Mouse (Mus musculus): Measurements from ENCODE around the gene Tyrobp. TPM values are rescaled to one million over a fixed set of nuclear protein-coding genes. Genes with fewer than 3 reads are reported as not detected.

Tyrobp gene
- total RNA-seq, 4 experiments from 2014 or later, result 31.8 to 65.8 (median 51.1) TPM

- DNase-seq, result no peak
These were observed 51.3 kb downstream of the Tyrobp start for GRCm38 (mm10) chr7:30464816-30465300.

Other genes starting within 250 kb of the Tyrobp start
- gene Zfp146, start 244.0 kb upstream of the Tyrobp start, total RNA-seq (2022), result 10 to 100 TPM; 46.0 to 55.4 (median 54.0) TPM
- 100 to 1,000 TPM in 3 of 4 experiments, 10 to 100 TPM in 1; 65.3 to 235 (median 137) TPM for gene Cox7a1, start 229.6 kb upstream of the Tyrobp start, total RNA-seq (2022)
- 100 to 1,000 TPM; 562 to 740 (median 679) TPM for gene Capns1, start 214.9 kb upstream of the Tyrobp start, total RNA-seq (2022)
- 10 to 100 TPM; 62.8 to 93.8 (median 72.7) TPM for gene Polr2i, start 181.8 kb upstream of the Tyrobp start, total RNA-seq (2022)
- gene Tbcb, start 181.5 kb upstream of the Tyrobp start, total RNA-seq (2022), result 100 to 1,000 TPM; 102 to 119 (median 108) TPM
- not detected for gene Ovol3, start 178.0 kb upstream of the Tyrobp start, total RNA-seq (2022)
- gene Thap8, start 133.7 kb upstream of the Tyrobp start, total RNA-seq (2022), result under 1 TPM in 2 of 4 experiments, not detected in 2; 0.21 to 0.97 TPM
- gene Wdr62, start 133.3 kb upstream of the Tyrobp start, total RNA-seq (2022), result 1 to 10 TPM; 2.7 to 7.5 (median 4.5) TPM
- 10 to 100 TPM; 20.8 to 35.8 (median 30.0) TPM for gene Clip3, start 122.0 kb upstream of the Tyrobp start, total RNA-seq (2022)
- 100 to 1,000 TPM in 1 of 4 experiments, 10 to 100 TPM in 3; 60.5 to 112 (median 82.7) TPM for gene Alkbh6, start 105.0 kb upstream of the Tyrobp start, total RNA-seq (2022)
- 100 to 1,000 TPM in 1 of 4 experiments, 10 to 100 TPM in 3; 22.5 to 102 (median 57.8) TPM for gene Syne4, start 99.0 kb upstream of the Tyrobp start, total RNA-seq (2022)
- 1 to 10 TPM in 3 of 4 experiments, under 1 TPM in 1; 0.87 to 2.2 (median 1.8) TPM for gene E130208F15Rik, start 92.0 kb upstream of the Tyrobp start, total RNA-seq (2022)
- 10 to 100 TPM; 13.9 to 18.4 (median 16.1) TPM for gene Sdhaf1, start 89.9 kb upstream of the Tyrobp start, total RNA-seq (2022)
- 10 to 100 TPM; 11.5 to 15.8 (median 12.7) TPM for gene Lrfn3, start 51.0 kb upstream of the Tyrobp start, total RNA-seq (2022)
- gene Hcst, start 6.1 kb downstream of the Tyrobp start, total RNA-seq (2022), result 1 to 10 TPM in 3 of 4 experiments, under 1 TPM in 1; 0.98 to 2.3 (median 1.4) TPM
- gene Nfkbid, start 8.0 kb downstream of the Tyrobp start, total RNA-seq (2022), result 1 to 10 TPM in 3 of 4 experiments, under 1 TPM in 1; 0.73 to 2.4 (median 1.7) TPM
- 10 to 100 TPM; 45.2 to 59.3 (median 46.7) TPM for gene Aplp1, start 31.8 kb downstream of the Tyrobp start, total RNA-seq (2022)
- not detected for gene Kirrel2, start 43.9 kb downstream of the Tyrobp start, total RNA-seq (2022)
- gene Nphs1, start 44.6 kb downstream of the Tyrobp start, total RNA-seq (2022), result not detected
- gene Prodh2, start 79.9 kb downstream of the Tyrobp start, total RNA-seq (2022), result under 1 TPM in 1 of 4 experiments, not detected in 3; 0.56 TPM
- gene Arhgap33, start 121.3 kb downstream of the Tyrobp start, total RNA-seq (2022), result 1 to 10 TPM; 2.2 to 9.4 (median 6.4) TPM
- 10 to 100 TPM; 23.5 to 56.3 (median 32.4) TPM for gene Hspb6, start 138.4 kb downstream of the Tyrobp start, total RNA-seq (2022)
- gene Proser3, start 138.5 kb downstream of the Tyrobp start, total RNA-seq (2022), result 10 to 100 TPM in 2 of 4 experiments, 1 to 10 TPM in 2; 9.1 to 13.4 (median 10.0) TPM
- gene Lin37, start 146.1 kb downstream of the Tyrobp start, total RNA-seq (2022), result 10 to 100 TPM; 56.1 to 65.5 (median 61.7) TPM
- 10 to 100 TPM; 70.4 to 83.6 (median 73.1) TPM for gene U2af1l4, start 149.5 kb downstream of the Tyrobp start, total RNA-seq (2022)
- 10 to 100 TPM in 1 of 4 experiments, 1 to 10 TPM in 3; 2.9 to 11.3 (median 7.4) TPM for gene Gm49396, start 149.6 kb downstream of the Tyrobp start, total RNA-seq (2022)
- gene Psenen, start 149.9 kb downstream of the Tyrobp start, total RNA-seq (2022), result 100 to 1,000 TPM; 146 to 179 (median 164) TPM
- gene Igflr1, start 151.7 kb downstream of the Tyrobp start, total RNA-seq (2022), result 1 to 10 TPM; 2.1 to 7.9 (median 3.6) TPM
- gene Kmt2b, start 175.0 kb downstream of the Tyrobp start, total RNA-seq (2022), result 10 to 100 TPM; 36.8 to 65.3 (median 57.0) TPM
- 1 to 10 TPM in 1 of 4 experiments, under 1 TPM in 1, not detected in 2; 0.73 to 1.8 TPM for gene Zbtb32, start 185.1 kb downstream of the Tyrobp start, total RNA-seq (2022)
- gene Upk1a, start 199.1 kb downstream of the Tyrobp start, total RNA-seq (2022), result under 1 TPM in 3 of 4 experiments, not detected in 1; 0.27 to 0.34 (median 0.31) TPM
- 1,000 to 10,000 TPM in 2 of 4 experiments, 100 to 1,000 TPM in 2; 538 to 1,102 (median 895) TPM for gene Cox6b1, start 212.4 kb downstream of the Tyrobp start, total RNA-seq (2022)
- gene Etv2, start 222.1 kb downstream of the Tyrobp start, total RNA-seq (2022), result not detected
- gene Rbm42, start 236.6 kb downstream of the Tyrobp start, total RNA-seq (2022), result 10 to 100 TPM; 76.5 to 93.6 (median 85.1) TPM

Measured in adrenal gland, adult 8-10 months (tissue).